Mouse (Mus musculus) frontal cortex, postnatal 36 days (tissue): ENCODE data around the gene Trnt1.

Source experiments
- DNase-seq, 2 experiments: peaks; one replicate each; pipeline ENCODE4 v3.0.0; 2022; ENCODE audit warnings: low spot score in 2 of 2

The Trnt1 gene

GRCm38 (mm10) chr6:106768640-106769289 lies at the start of gene Trnt1:
Trnt1 (plus strand) TSS chr6:106769120.
- peak; percentile 96 to 97 for DNase-seq

GRCm38 (mm10) chr6:106725642-106726041 lies 43.3 kb upstream of the Trnt1 start:
- no peak for DNase-seq

- no peak for DNase-seq
These were observed 42.8 kb upstream of the Trnt1 start for GRCm38 (mm10) chr6:106726078-106726477.

GRCm38 (mm10) chr6:106727703-106728102 lies 41.2 kb upstream of the Trnt1 start:
- DNase-seq: no peak

- no peak for DNase-seq
These were observed 39.1 kb upstream of the Trnt1 start for GRCm38 (mm10) chr6:106729682-106730314.

GRCm38 (mm10) chr6:106732563-106732962 lies 36.4 kb upstream of the Trnt1 start:
- no peak for DNase-seq

GRCm38 (mm10) chr6:106738229-106738628 lies 30.7 kb upstream of the Trnt1 start:
- no peak for DNase-seq

- no peak for DNase-seq
These were observed 28.6 kb upstream of the Trnt1 start for GRCm38 (mm10) chr6:106740244-106740825.

- DNase-seq: no peak
These were observed 25.2 kb upstream of the Trnt1 start for GRCm38 (mm10) chr6:106743556-106744233.

- no peak for DNase-seq
These were observed 23.1 kb upstream of the Trnt1 start for GRCm38 (mm10) chr6:106745673-106746394.

- DNase-seq: no peak
These were observed 21.7 kb upstream of the Trnt1 start for GRCm38 (mm10) chr6:106747251-106747650.

- DNase-seq: no peak
These were observed 21.1 kb upstream of the Trnt1 start for GRCm38 (mm10) chr6:106747804-106748203.

GRCm38 (mm10) chr6:106748887-106749388 lies 20.0 kb upstream of the Trnt1 start, which contains the start of gene Il5ra:
Il5ra (minus strand) TSS chr6:106749037.
- no peak for DNase-seq

- DNase-seq: no peak
These were observed 18.6 kb upstream of the Trnt1 start for GRCm38 (mm10) chr6:106750291-106750690.

GRCm38 (mm10) chr6:106758299-106758698 lies 10.6 kb upstream of the Trnt1 start:
- no peak for DNase-seq

- no peak for DNase-seq
These were observed 8.3 kb upstream of the Trnt1 start for GRCm38 (mm10) chr6:106760473-106761218.

- DNase-seq: no peak
These were observed 7.4 kb upstream of the Trnt1 start for GRCm38 (mm10) chr6:106761486-106761885.

- no peak for DNase-seq
These were observed 3.0 kb upstream of the Trnt1 start for GRCm38 (mm10) chr6:106765892-106766291.

GRCm38 (mm10) chr6:106766774-106767173 lies 2.1 kb upstream of the Trnt1 start:
- no peak for DNase-seq

- DNase-seq: no peak
These were observed 458 bp downstream of the Trnt1 start for GRCm38 (mm10) chr6:106769290-106769866.

- DNase-seq: no peak
These were observed 1.1 kb downstream of the Trnt1 start for GRCm38 (mm10) chr6:106770046-106770445.
